Mouse (Mus musculus) embryonic facial prominence, embryonic 11.5 days (tissue): ENCODE measurements around the gene Gm36864. TPM values are rescaled to one million over a fixed set of nuclear protein-coding genes. Genes with fewer than 3 reads are reported as not detected.

Experiments used
- ATAC-seq: fragments of 200-750 bp; cut with Nextera tagmentation; replicated peaks from 2 replicates; pipeline ENCODE4 v1.8.0; 2017; ENCODE audit warnings: low read depth; ENCODE audit not compliant: insufficient number of reproducible peaks, low FRiP score, low TSS enrichment
- DNase-seq: peaks from one replicate; pipeline ENCODE4 v3.0.0-alpha.2; 2015; ENCODE audit warnings: low spot score
- H3K27ac ChIP-seq: fragments of 300-500 bp; sonication (generic); replicated peaks from 2 replicates; pipeline ENCODE4 v1.5.1; 2014; ENCODE audit warnings: mild to moderate bottlenecking, low read depth, low read length, control low read depth
- H3K27me3 ChIP-seq: fragments of 300-500 bp; sonication (generic); 2 replicates; pipeline ENCODE4 v1.6.1; 2014; ENCODE audit warnings: mild to moderate bottlenecking, low read length, moderate library complexity, mixed read lengths; ENCODE audit not compliant: control insufficient read depth, insufficient read depth
- H3K36me3 ChIP-seq: fragments of 300-500 bp; sonication (generic); replicated peaks from 2 replicates; pipeline ENCODE4 v1.6.1; 2014; ENCODE audit warnings: low read depth, mild to moderate bottlenecking, low read length, moderate library complexity, mixed read lengths; ENCODE audit not compliant: control insufficient read depth, insufficient read depth
- H3K4me1 ChIP-seq: fragments of 300-500 bp; sonication (generic); 2 replicates; pipeline ENCODE4 v1.6.1; 2014; ENCODE audit warnings: low read length, mixed read lengths; ENCODE audit not compliant: control insufficient read depth, insufficient read depth
- H3K4me2 ChIP-seq: fragments of 300-500 bp; sonication (generic); 2 replicates; pipeline ENCODE4 v1.6.1; 2014; ENCODE audit warnings: low read depth, mild to moderate bottlenecking, control low read depth, low read length, moderate library complexity
- H3K4me3 ChIP-seq: fragments of 300-500 bp; sonication (generic); 2 replicates; pipeline ENCODE4 v1.5.1; 2014; ENCODE audit warnings: low read depth, low read length, control low read depth
- H3K9ac ChIP-seq: fragments of 300-500 bp; sonication (generic); replicated peaks from 2 replicates; pipeline ENCODE4 v1.6.1; 2014; ENCODE audit warnings: mild to moderate bottlenecking, control low read depth, low read length
- H3K9me3 ChIP-seq: fragments of 300-500 bp; sonication (generic); replicated peaks from 2 replicates; pipeline ENCODE4 v1.6.1; 2016; ENCODE audit warnings: mild to moderate bottlenecking, low read length, inconsistent platforms, mixed read lengths; ENCODE audit not compliant: control insufficient read depth
- WGBS: fragments of 180-500 bp; shearing (Covaris S2); extraction: QIAGEN DNeasy Blood & Tissue Kit; methylation state at CpG from one replicate; pipeline ENCODE4 v1.1.7; 2014; 5-methylcytosine and 5-hydroxymethylcytosine counted together
- polyA plus RNA-seq: library from polyadenylated mRNA; unstranded; fragments of >200 nt; fragmentation: Nextera tagmentation; extraction: Ambion mirVana; gene quantifications from 2 replicates; pipeline ENCODE4 v1.2.1, GENCODE M21; 2014

Gm36864 gene
- polyA plus RNA-seq, 1 experiment from 2014 or later, result not detected

- H3K36me3 ChIP-seq, result no peaks in the 10 kb centered on the region
- H3K9ac ChIP-seq, result no peak within 1 kb of the TSS; the same call in 1 of the 2 replicates
- no peaks in the 10 kb centered on the region for H3K4me1 ChIP-seq
- DNase-seq, result no peak
- 0 out of 2 replicates have a peak, but pooled peaks have one; percentile 11 for ATAC-seq
- no peak within 1 kb of the TSS for H3K4me3 ChIP-seq
- H3K27me3 ChIP-seq, result peaks cover 8% of the 10 kb centered on the region; the same call in 1 of the 2 replicates
- WGBS, result 46% methylated on average over 5 of the region's 5 CpGs
- H3K4me2 ChIP-seq, result no peak within 1 kb of the TSS
- H3K9me3 ChIP-seq, result no peaks in the 10 kb centered on the region
- H3K27ac ChIP-seq, result no peak within 1 kb of the TSS
These were observed 25.2 kb downstream of the Gm36864 start, which contains the start of gene Gm15517 for GRCm38 (mm10) chr7:44261147-44261546. Gene Gm15517 (plus strand): TSS chr7:44261447.

- 2% methylated on average over 34 of the region's 34 CpGs for whole genome bisulfite sequencing
- no peak overlapping the region; the same call in 1 of the 2 replicates for H3K4me3 ChIP-seq
- peak overlapping the region; percentile 39; the same call in 1 of the 2 replicates for H3K4me2 ChIP-seq
- ATAC-seq (peak; percentile 59), DNase-seq (peak; percentile 98)
- H3K27me3 ChIP-seq, result peaks cover 8% of the 10 kb centered on the region; the same call in 1 of the 2 replicates
- no peaks in the 10 kb centered on the region for H3K36me3 ChIP-seq
- no peaks in the 10 kb centered on the region for H3K9me3 ChIP-seq
- H3K27ac ChIP-seq, result no peak overlapping the region
- H3K4me1 ChIP-seq, result no peaks in the 10 kb centered on the region
- H3K9ac ChIP-seq, result no peak overlapping the region
These were observed 27.0 kb downstream of the Gm36864 start for GRCm38 (mm10) chr7:44262791-44263643.

GRCm38 (mm10) chr7:44268117-44268516 lies 32.1 kb downstream of the Gm36864 start:
- no peak overlapping the region for H3K4me2 ChIP-seq
- H3K27ac ChIP-seq, result no peak overlapping the region
- ATAC-seq (no peak), DNase-seq (no peak)
- no peak overlapping the region for H3K4me3 ChIP-seq
- peaks cover 6% of the 10 kb centered on the region; the same call in 1 of the 2 replicates for H3K27me3 ChIP-seq
- no peaks in the 10 kb centered on the region for H3K4me1 ChIP-seq
- no peak overlapping the region for H3K9ac ChIP-seq
- H3K36me3 ChIP-seq, result no peaks in the 10 kb centered on the region
- H3K9me3 ChIP-seq, result no peaks in the 10 kb centered on the region
- whole genome bisulfite sequencing, result 85% methylated on average over 11 of the region's 11 CpGs

GRCm38 (mm10) chr7:44269397-44269796 lies 33.4 kb downstream of the Gm36864 start:
- Histone ChIP-seq H3K9me3 (no peaks in the 10 kb centered on the region), H3K27ac (no peak overlapping the region), H3K4me2 (no peak overlapping the region), H3K27me3 (0 out of 2 replicates have a peak, but pooled peaks cover 3% of the 10 kb centered on the region), H3K9ac (no peak overlapping the region), H3K4me3 (no peak overlapping the region), H3K36me3 (no peaks in the 10 kb centered on the region), H3K4me1 (no peaks in the 10 kb centered on the region)
- ATAC-seq (no peak), DNase-seq (no peak)
- WGBS, result 83% methylated on average over 2 of the region's 2 CpGs

GRCm38 (mm10) chr7:44271309-44271708 lies 35.3 kb downstream of the Gm36864 start:
- Histone ChIP-seq H3K9ac (no peak overlapping the region), H3K9me3 (no peaks in the 10 kb centered on the region), H3K4me1 (no peaks in the 10 kb centered on the region), H3K4me2 (no peak overlapping the region), H3K4me3 (no peak overlapping the region), H3K27me3 (no peaks in the 10 kb centered on the region), H3K27ac (no peak overlapping the region), H3K36me3 (no peaks in the 10 kb centered on the region)
- no peak for ATAC-seq
- no peak for DNase-seq
- 58% methylated on average over 2 of the region's 2 CpGs for WGBS

- Histone ChIP-seq H3K4me2 (no peak overlapping the region), H3K27me3 (no peaks in the 10 kb centered on the region), H3K9me3 (no peaks in the 10 kb centered on the region), H3K9ac (no peak overlapping the region), H3K4me1 (no peaks in the 10 kb centered on the region), H3K4me3 (no peak overlapping the region), H3K36me3 (no peaks in the 10 kb centered on the region), H3K27ac (no peak overlapping the region)
- ATAC-seq (no peak), DNase-seq (no peak)
- 84% methylated on average over 7 of the region's 7 CpGs for WGBS
These were observed 36.6 kb downstream of the Gm36864 start for GRCm38 (mm10) chr7:44272546-44272945.

GRCm38 (mm10) chr7:44273446-44273845 lies 37.5 kb downstream of the Gm36864 start:
- Histone ChIP-seq H3K4me3 (no peak overlapping the region), H3K9ac (no peak overlapping the region), H3K27me3 (no peaks in the 10 kb centered on the region), H3K9me3 (no peaks in the 10 kb centered on the region), H3K27ac (no peak overlapping the region), H3K4me1 (no peaks in the 10 kb centered on the region), H3K4me2 (no peak overlapping the region), H3K36me3 (no peaks in the 10 kb centered on the region)
- 74% methylated on average over 7 of the region's 7 CpGs for WGBS
- ATAC-seq (no peak), DNase-seq (no peak)

GRCm38 (mm10) chr7:44274096-44274495 lies 38.1 kb downstream of the Gm36864 start:
- 33% methylated on average over 11 of the region's 11 CpGs for whole genome bisulfite sequencing
- Histone ChIP-seq H3K9me3 (no peaks in the 10 kb centered on the region), H3K4me1 (no peaks in the 10 kb centered on the region), H3K4me3 (no peak overlapping the region), H3K4me2 (no peak overlapping the region), H3K9ac (no peak overlapping the region), H3K27me3 (no peaks in the 10 kb centered on the region), H3K27ac (no peak overlapping the region), H3K36me3 (no peaks in the 10 kb centered on the region)
- DNase-seq, result no peak
- no peak for ATAC-seq
